Mouse (Mus musculus) intestine, embryonic 15.5 days (tissue): ENCODE measurements around the gene Nek1. TPM values are rescaled to one million over a fixed set of nuclear protein-coding genes. Genes with fewer than 3 reads are reported as not detected.
"Not testable (repeated sequence)": the region's sequence is repeated elsewhere in the genome, so short reads cannot be mapped to it uniquely, and the experiment has no call there.

Experiments used
- ATAC-seq: fragments of 200-750 bp; cut with Nextera tagmentation; 2 replicates; pipeline ENCODE4 v1.8.0; 2017; ENCODE audit warnings: moderate TSS enrichment, moderate library complexity
- H3K27ac ChIP-seq: fragments of 300-500 bp; sonication (generic); 2 replicates; pipeline ENCODE4 v1.5.1; 2015; ENCODE audit warnings: mild to moderate bottlenecking, inconsistent platforms
- H3K27me3 ChIP-seq: fragments of 300-500 bp; sonication (generic); replicated peaks from 2 replicates; pipeline ENCODE4 v1.6.1; 2015; ENCODE audit warnings: inconsistent platforms
- H3K36me3 ChIP-seq: fragments of 300-500 bp; sonication (generic); 2 replicates; pipeline ENCODE4 v1.6.1; 2015; ENCODE audit warnings: inconsistent platforms
- H3K4me1 ChIP-seq: fragments of 300-500 bp; sonication (generic); replicated peaks from 2 replicates; pipeline ENCODE4 v1.6.1; 2015; ENCODE audit warnings: inconsistent platforms
- H3K4me2 ChIP-seq: fragments of 300-500 bp; sonication (generic); replicated peaks from 2 replicates; pipeline ENCODE4 v1.6.1; 2015; ENCODE audit warnings: mild to moderate bottlenecking, inconsistent platforms
- H3K4me3 ChIP-seq: fragments of 300-500 bp; sonication (generic); replicated peaks from 2 replicates; pipeline ENCODE4 v1.5.1; 2015; ENCODE audit warnings: inconsistent platforms
- H3K9ac ChIP-seq: fragments of 300-500 bp; sonication (generic); 2 replicates; pipeline ENCODE4 v1.6.1; 2015; ENCODE audit warnings: inconsistent platforms
- H3K9me3 ChIP-seq: fragments of 300-500 bp; sonication (generic); 2 replicates; pipeline ENCODE4 v1.6.1; 2016; ENCODE audit warnings: inconsistent platforms
- WGBS: fragments of 180-500 bp; shearing (Covaris S2); methylation state at CpG from one replicate; pipeline ENCODE4 v1.1.7; 2015; 5-methylcytosine and 5-hydroxymethylcytosine counted together
- polyA plus RNA-seq: library from polyadenylated mRNA; unstranded; fragments of >200 nt; fragmentation: Nextera tagmentation; extraction: Ambion mirVana; gene quantifications from 2 replicates; pipeline ENCODE4 v1.2.1, GENCODE M21; 2015

The Nek1 gene
- polyA plus RNA-seq, 1 experiment from 2014 or later = 17.4 TPM

- no peak overlapping the region for H3K27ac ChIP-seq
- H3K36me3 ChIP-seq = no peaks in the 10 kb centered on the region
- no peaks in the 10 kb centered on the region for H3K27me3 ChIP-seq
- H3K9me3 ChIP-seq = no peaks in the 10 kb centered on the region
- 57% methylated on average over 3 of the region's 3 CpGs for WGBS
- ATAC-seq = no peak
- no peak overlapping the region for H3K9ac ChIP-seq
- no peak overlapping the region for H3K4me2 ChIP-seq
- 0 out of 2 replicates have a peak, but pooled peaks cover 4% of the 10 kb centered on the region for H3K4me1 ChIP-seq
- H3K4me3 ChIP-seq = no peak overlapping the region
Measured at GRCm38 (mm10) chr8:60965741-60966140, 27.3 kb upstream of the Nek1 start.

GRCm38 (mm10) chr8:60969091-60969490 lies 23.9 kb upstream of the Nek1 start:
- 36% methylated on average over 2 of the region's 2 CpGs for WGBS
- peak; percentile 73 for ATAC-seq
- no peaks in the 10 kb centered on the region for H3K27me3 ChIP-seq
- no peaks in the 10 kb centered on the region for H3K9me3 ChIP-seq
- H3K4me2 ChIP-seq = no peak overlapping the region
- H3K36me3 ChIP-seq = no peaks in the 10 kb centered on the region
- H3K27ac ChIP-seq = no peak overlapping the region
- H3K4me3 ChIP-seq = no peak overlapping the region
- H3K4me1 ChIP-seq = 0 out of 2 replicates have a peak, but pooled peaks cover 4% of the 10 kb centered on the region
- H3K9ac ChIP-seq = no peak overlapping the region

- H3K4me3 ChIP-seq = no peak overlapping the region
- H3K9me3 ChIP-seq = no peaks in the 10 kb centered on the region
- no peak overlapping the region for H3K27ac ChIP-seq
- H3K4me1 ChIP-seq = 0 out of 2 replicates have a peak, but pooled peaks cover 4% of the 10 kb centered on the region
- no peak overlapping the region for H3K9ac ChIP-seq
- WGBS = 59% methylated on average over 4 of the region's 4 CpGs
- H3K4me2 ChIP-seq = no peak overlapping the region
- no peak for ATAC-seq
- no peaks in the 10 kb centered on the region for H3K36me3 ChIP-seq
- no peaks in the 10 kb centered on the region for H3K27me3 ChIP-seq
Measured at GRCm38 (mm10) chr8:60971808-60972207, 21.2 kb upstream of the Nek1 start.

- H3K4me2 ChIP-seq = no peak overlapping the region
- H3K27ac ChIP-seq = no peak overlapping the region
- no peak overlapping the region for H3K9ac ChIP-seq
- ATAC-seq = no peak
- 73% methylated on average over 2 of the region's 2 CpGs for WGBS
- no peak overlapping the region for H3K4me3 ChIP-seq
- no peaks in the 10 kb centered on the region for H3K36me3 ChIP-seq
- no peaks in the 10 kb centered on the region for H3K9me3 ChIP-seq
- 0 out of 2 replicates have a peak, but pooled peaks cover 4% of the 10 kb centered on the region for H3K4me1 ChIP-seq
- H3K27me3 ChIP-seq = no peaks in the 10 kb centered on the region
Measured at GRCm38 (mm10) chr8:60973448-60973847, 19.5 kb upstream of the Nek1 start.

GRCm38 (mm10) chr8:60974837-60975236 lies 18.2 kb upstream of the Nek1 start:
- WGBS = 69% methylated on average over 2 of the region's 2 CpGs
- H3K27me3 ChIP-seq = no peaks in the 10 kb centered on the region
- ATAC-seq = no peak

GRCm38 (mm10) chr8:60976818-60977217 lies 16.2 kb upstream of the Nek1 start:
- no peak for ATAC-seq
- 82% methylated on average over 9 of the region's 9 CpGs for WGBS
- H3K4me2 ChIP-seq = no peak overlapping the region
- no peaks in the 10 kb centered on the region for H3K9me3 ChIP-seq
- H3K27me3 ChIP-seq = no peaks in the 10 kb centered on the region
- no peaks in the 10 kb centered on the region for H3K4me1 ChIP-seq
- H3K36me3 ChIP-seq = no peaks in the 10 kb centered on the region
- no peak overlapping the region for H3K9ac ChIP-seq
- no peak overlapping the region for H3K27ac ChIP-seq
- H3K4me3 ChIP-seq = no peak overlapping the region

More at GRCm38 (mm10) chr8:60974837-60975236, 18.2 kb upstream of the Nek1 start:
- Histone ChIP-seq H3K27ac (no peak overlapping the region), H3K36me3 (no peaks in the 10 kb centered on the region), H3K9ac (no peak overlapping the region), H3K4me2 (no peak overlapping the region), H3K4me3 (no peak overlapping the region), H3K4me1 (no peaks in the 10 kb centered on the region), H3K9me3 (no peaks in the 10 kb centered on the region)

GRCm38 (mm10) chr8:60978496-60978895 lies 14.5 kb upstream of the Nek1 start:
- no peaks in the 10 kb centered on the region for H3K4me1 ChIP-seq
- no peak for ATAC-seq
- H3K9ac ChIP-seq = no peak overlapping the region
- no peaks in the 10 kb centered on the region for H3K27me3 ChIP-seq
- H3K4me3 ChIP-seq = no peak overlapping the region
- no peaks in the 10 kb centered on the region for H3K9me3 ChIP-seq
- WGBS = 76% methylated on average over 5 of the region's 5 CpGs
- no peak overlapping the region for H3K27ac ChIP-seq
- no peak overlapping the region for H3K4me2 ChIP-seq
- H3K36me3 ChIP-seq = no peaks in the 10 kb centered on the region

- Histone ChIP-seq H3K4me2 (peak overlapping the region; percentile 89), H3K27me3 (no peaks in the 10 kb centered on the region), H3K4me1 (no peaks in the 10 kb centered on the region), H3K9ac (no peak overlapping the region), H3K36me3 (no peaks in the 10 kb centered on the region), H3K9me3 (no peaks in the 10 kb centered on the region), H3K4me3 (no peak overlapping the region), H3K27ac (no peak overlapping the region)
- no peak for ATAC-seq
- WGBS = 20% methylated on average over 1 of the region's 1 CpGs
Measured at GRCm38 (mm10) chr8:60981388-60981787, 11.6 kb upstream of the Nek1 start.

- no peaks in the 10 kb centered on the region for H3K36me3 ChIP-seq
- no peaks in the 10 kb centered on the region for H3K9me3 ChIP-seq
- H3K4me2 ChIP-seq = peak within 1 kb of the TSS; percentile 89
- H3K4me1 ChIP-seq = no peaks in the 10 kb centered on the region
- peak; percentile 100 for ATAC-seq
- peak within 1 kb of the TSS; percentile 92 for H3K27ac ChIP-seq
- WGBS = under 1% methylated on average over 101 of the region's 101 CpGs
- H3K27me3 ChIP-seq = no peaks in the 10 kb centered on the region
- peak within 1 kb of the TSS; percentile 81 for H3K4me3 ChIP-seq
- H3K9ac ChIP-seq = peak within 1 kb of the TSS; percentile 84
Measured at GRCm38 (mm10) chr8:60982701-60983687, 10.0 kb upstream of the Nek1 start, which contains the start of gene Clcn3. Gene Clcn3, minus strand, starts transcription at chr8:60983300.

GRCm38 (mm10) chr8:60983688-60984079 lies 9.3 kb upstream of the Nek1 start:
- no peaks in the 10 kb centered on the region for H3K4me1 ChIP-seq
- ATAC-seq = peak; percentile 74
- H3K36me3 ChIP-seq = no peaks in the 10 kb centered on the region
- H3K4me3 ChIP-seq = peak overlapping the region; percentile 81
- no peaks in the 10 kb centered on the region for H3K27me3 ChIP-seq
- peak overlapping the region; percentile 51 for H3K9ac ChIP-seq
- peak overlapping the region; percentile 86 for H3K27ac ChIP-seq
- H3K9me3 ChIP-seq = no peaks in the 10 kb centered on the region
- WGBS = 13% methylated on average over 9 of the region's 9 CpGs
- H3K4me2 ChIP-seq = peak overlapping the region; percentile 89

- not testable (repeated sequence) for H3K4me2 ChIP-seq, H3K4me3 ChIP-seq, H3K9ac ChIP-seq, H3K9me3 ChIP-seq, H3K27ac ChIP-seq, H3K4me1 ChIP-seq, ATAC-seq, H3K36me3 ChIP-seq, H3K27me3 ChIP-seq
- 91% methylated on average over 17 of the region's 17 CpGs for WGBS
Measured at GRCm38 (mm10) chr8:60984260-60985010, 8.6 kb upstream of the Nek1 start.

GRCm38 (mm10) chr8:60992561-60992909 lies 460 bp upstream of the Nek1 start:
- Histone ChIP-seq H3K27ac (peak overlapping the region; percentile 94), H3K9ac (peak overlapping the region; percentile 56), H3K27me3 (no peaks in the 10 kb centered on the region), H3K4me3 (peak overlapping the region; percentile 74), H3K4me2 (peak overlapping the region; percentile 56), H3K4me1 (peaks cover 3% of the 10 kb centered on the region; the same call in 1 of the 2 replicates), H3K9me3 (no peaks in the 10 kb centered on the region), H3K36me3 (no peaks in the 10 kb centered on the region)
- peak; percentile 94 for ATAC-seq
- 2% methylated on average over 16 of the region's 16 CpGs for WGBS
